Mouse (Mus musculus) embryonic facial prominence, embryonic 15.5 days (tissue): ENCODE measurements around the gene Gm48551. TPM values are rescaled to one million over a fixed set of nuclear protein-coding genes. Genes with fewer than 3 reads are reported as not detected.

Experiments
- microRNA-seq: library from miRNA; unstranded; fragments of <30 nt; microRNA quantifications from one replicate; pipeline ENCODE4, GENCODE M21; 2016; ENCODE audit warnings: borderline number of aligned reads
- polyA plus RNA-seq: library from polyadenylated mRNA; unstranded; fragments of >200 nt; fragmentation: Nextera tagmentation; extraction: Ambion mirVana; gene quantifications from 2 replicates; pipeline ENCODE4 v1.2.1, GENCODE M21; 2015

Gm48551 gene
- polyA plus RNA-seq, 1 experiment from 2014 or later: 3.1 TPM

Small RNA genes lying within 50 kb of the gene (microRNA-seq; reads per million reads assigned to microRNA genes)
- 0.52 reads per million for gene Mir1191b
- not detected for gene Mir6913

Other genes starting within 250 kb of the Gm48551 start
- 57.6 and 59.4 TPM in 2 replicates for gene Zbtb7a, start 249.2 kb upstream of the Gm48551 start, polyA plus RNA-seq
- 52.0 and 52.7 TPM in 2 replicates for gene Pias4, start 216.5 kb upstream of the Gm48551 start, polyA plus RNA-seq
- gene Eef2, start 207.8 kb upstream of the Gm48551 start, polyA plus RNA-seq: 654 and 688 TPM in 2 replicates
- gene Dapk3, start 201.5 kb upstream of the Gm48551 start, polyA plus RNA-seq: 65.4 and 67.7 TPM in 2 replicates
- 0.13 and 0.21 TPM in 2 replicates for gene 4930442H23Rik, start 200.6 kb upstream of the Gm48551 start, polyA plus RNA-seq
- gene Nmrk2, start 182.4 kb upstream of the Gm48551 start, polyA plus RNA-seq: 0.36 and 0.54 TPM in 2 replicates
- 0.47 and 0.69 TPM in 2 replicates for gene Atcay, start 153.6 kb upstream of the Gm48551 start, polyA plus RNA-seq
- 13.7 and 16.0 TPM in 2 replicates for gene Zfr2, start 151.3 kb upstream of the Gm48551 start, polyA plus RNA-seq
- 7.1 and 9.1 TPM in 2 replicates for gene Matk, start 131.5 kb upstream of the Gm48551 start, polyA plus RNA-seq
- gene Mrpl54, start 117.5 kb upstream of the Gm48551 start, polyA plus RNA-seq: 199 and 203 TPM in 2 replicates
- gene Apba3, start 117.5 kb upstream of the Gm48551 start, polyA plus RNA-seq: 70.9 and 77.4 TPM in 2 replicates
- 15.1 and 22.6 TPM in 2 replicates for gene Tjp3, start 92.9 kb upstream of the Gm48551 start, polyA plus RNA-seq
- 51.1 and 53.8 TPM in 2 replicates for gene Pip5k1c, start 91.5 kb upstream of the Gm48551 start, polyA plus RNA-seq
- gene Cactin, start 63.4 kb upstream of the Gm48551 start, polyA plus RNA-seq: 41.4 and 44.0 TPM in 2 replicates
- gene Tbxa2r, start 55.7 kb upstream of the Gm48551 start, polyA plus RNA-seq: 13.2 and 14.2 TPM in 2 replicates
- gene Gipc3, start 41.2 kb upstream of the Gm48551 start, polyA plus RNA-seq: 0.29 and 0.35 TPM in 2 replicates
- 94.7 and 96.1 TPM in 2 replicates for gene Hmg20b, start 34.0 kb upstream of the Gm48551 start, polyA plus RNA-seq
- 15.8 and 16.2 TPM in 2 replicates for gene Mfsd12, start 27.0 kb upstream of the Gm48551 start, polyA plus RNA-seq
- gene 4930404N11Rik, start 18.6 kb upstream of the Gm48551 start, polyA plus RNA-seq: 0.73 and 1.3 TPM in 2 replicates
- gene Fzr1, start 6.0 kb upstream of the Gm48551 start, polyA plus RNA-seq: 98.8 and 102 TPM in 2 replicates
- gene Dohh, start within 50 bp of the Gm48551 start, polyA plus RNA-seq: 83.1 and 85.2 TPM in 2 replicates
- gene Gm48552, start 4.5 kb downstream of the Gm48551 start, polyA plus RNA-seq: 1.6 and 2.9 TPM in 2 replicates
- 5.0 and 8.3 TPM in 2 replicates for gene Smim24, start 8.6 kb downstream of the Gm48551 start, polyA plus RNA-seq
- 138 and 139 TPM in 2 replicates for gene Nfic, start 71.2 kb downstream of the Gm48551 start, polyA plus RNA-seq
- 1.4 and 1.6 TPM in 2 replicates for gene Celf5, start 98.2 kb downstream of the Gm48551 start, polyA plus RNA-seq
- 81.9 and 89.1 TPM in 2 replicates for gene Ncln, start 111.9 kb downstream of the Gm48551 start, polyA plus RNA-seq
- 0.77 and 1.1 TPM in 2 replicates for gene S1pr4, start 115.7 kb downstream of the Gm48551 start, polyA plus RNA-seq
- 4.9 and 6.4 TPM in 2 replicates for gene Gna15, start 139.8 kb downstream of the Gm48551 start, polyA plus RNA-seq
- 89.1 and 89.2 TPM in 2 replicates for gene Gna11, start 160.7 kb downstream of the Gm48551 start, polyA plus RNA-seq
- 642 and 649 TPM in 2 replicates for gene Aes, start 175.0 kb downstream of the Gm48551 start, polyA plus RNA-seq
- 63.1 and 73.7 TPM in 2 replicates for gene Tle2, start 190.1 kb downstream of the Gm48551 start, polyA plus RNA-seq
- 16.4 and 19.6 TPM in 2 replicates for gene Tle6, start 216.6 kb downstream of the Gm48551 start, polyA plus RNA-seq
- 0.84 and 1.3 TPM in 2 replicates for gene BC025920, start 221.8 kb downstream of the Gm48551 start, polyA plus RNA-seq
- 40.5 and 41.0 TPM in 2 replicates for gene Sirt6, start 243.3 kb downstream of the Gm48551 start, polyA plus RNA-seq
- gene Ankrd24, start 244.1 kb downstream of the Gm48551 start, polyA plus RNA-seq: 14.5 and 15.0 TPM in 2 replicates